Mouse (Mus musculus) thymus, postnatal 36 days (tissue): ENCODE data around the gene Magi2.

Source experiments
- DNase-seq, 2 experiments: peaks; one replicate each; pipeline ENCODE4 v3.0.0; 2022; ENCODE audit warnings: mixed read lengths in 2 of 2

Gene Magi2

GRCm38 (mm10) chr5:20620596-20621511 lies 1394.0 kb downstream of the Magi2 start:
- DNase-seq = no peak

DNA sequence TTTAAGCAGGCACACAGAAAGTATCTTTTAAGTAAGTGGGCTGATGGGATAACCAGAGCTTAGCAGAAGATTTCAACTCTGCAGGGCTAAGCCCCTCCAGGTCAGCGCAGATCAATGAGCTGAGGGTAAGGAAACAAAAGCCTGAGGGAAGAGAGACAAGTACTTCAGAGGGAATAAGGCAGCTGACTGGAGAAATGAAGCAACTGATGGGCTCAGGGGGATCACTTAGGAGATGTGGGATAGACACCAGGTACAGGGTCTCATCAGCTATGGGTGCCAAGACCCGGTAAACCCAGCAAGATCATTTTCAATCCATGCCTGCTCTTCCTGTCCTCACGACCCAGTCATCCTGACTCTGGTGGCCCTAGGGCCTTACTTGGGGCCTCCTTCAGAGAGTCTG lies 1395.6 kb downstream of the Magi2 start:
- DNase-seq = no peak

DNA sequence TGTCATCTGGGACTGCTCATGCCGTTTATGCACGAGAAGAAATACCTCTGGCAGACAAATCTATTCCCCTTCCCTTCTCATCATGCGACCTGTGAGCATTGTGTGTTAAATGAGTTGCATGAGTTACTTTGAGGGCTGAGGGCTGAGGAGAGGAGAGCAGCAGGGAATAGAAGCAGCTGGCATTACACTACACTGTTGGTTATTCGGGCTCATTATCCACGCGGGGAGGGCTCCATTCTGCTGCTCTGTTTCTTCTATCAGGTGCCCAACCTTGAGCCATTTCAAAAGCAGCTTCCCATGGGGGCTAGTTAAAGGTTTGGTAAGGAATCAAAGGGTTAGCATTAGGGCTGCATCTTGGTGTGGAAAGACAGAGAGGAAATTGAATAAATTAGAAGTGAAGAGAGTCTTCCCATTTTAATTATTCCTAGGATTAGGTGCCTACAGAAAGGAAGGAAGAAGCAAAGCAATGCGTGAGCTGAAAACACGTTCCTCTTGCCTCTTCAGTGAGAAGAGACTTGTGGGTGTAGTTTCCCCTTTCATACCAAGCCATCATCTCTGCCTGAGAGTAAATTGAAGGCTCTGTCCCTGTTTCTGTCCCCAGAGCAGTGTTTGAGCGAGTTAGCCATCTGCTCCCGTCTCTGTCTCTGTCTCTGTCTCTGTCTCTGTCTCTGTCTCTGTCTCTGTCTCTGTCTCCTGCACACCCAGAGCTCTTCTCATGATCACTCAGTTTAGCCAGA lies 1396.2 kb downstream of the Magi2 start:
- no peak for DNase-seq

DNA sequence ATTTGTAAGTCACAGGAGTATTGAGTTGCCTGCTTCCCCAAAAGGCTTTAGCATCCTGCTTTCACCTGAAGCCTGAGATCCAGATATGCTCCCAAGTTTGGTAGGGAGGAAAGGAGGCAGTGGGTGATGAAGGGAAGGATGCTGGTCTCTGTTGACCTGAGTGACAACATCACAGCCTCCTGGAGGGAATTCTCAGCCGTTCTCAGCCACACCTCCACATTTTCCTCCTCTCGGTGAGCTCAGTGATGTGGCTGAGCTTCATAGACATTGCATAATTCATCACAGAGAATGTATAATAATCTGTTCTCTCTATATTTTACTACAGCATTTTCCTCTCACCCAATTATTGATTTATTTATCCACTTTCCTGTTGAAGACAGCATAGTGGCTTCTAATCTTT lies 1398.3 kb downstream of the Magi2 start:
- no peak for DNase-seq

DNA sequence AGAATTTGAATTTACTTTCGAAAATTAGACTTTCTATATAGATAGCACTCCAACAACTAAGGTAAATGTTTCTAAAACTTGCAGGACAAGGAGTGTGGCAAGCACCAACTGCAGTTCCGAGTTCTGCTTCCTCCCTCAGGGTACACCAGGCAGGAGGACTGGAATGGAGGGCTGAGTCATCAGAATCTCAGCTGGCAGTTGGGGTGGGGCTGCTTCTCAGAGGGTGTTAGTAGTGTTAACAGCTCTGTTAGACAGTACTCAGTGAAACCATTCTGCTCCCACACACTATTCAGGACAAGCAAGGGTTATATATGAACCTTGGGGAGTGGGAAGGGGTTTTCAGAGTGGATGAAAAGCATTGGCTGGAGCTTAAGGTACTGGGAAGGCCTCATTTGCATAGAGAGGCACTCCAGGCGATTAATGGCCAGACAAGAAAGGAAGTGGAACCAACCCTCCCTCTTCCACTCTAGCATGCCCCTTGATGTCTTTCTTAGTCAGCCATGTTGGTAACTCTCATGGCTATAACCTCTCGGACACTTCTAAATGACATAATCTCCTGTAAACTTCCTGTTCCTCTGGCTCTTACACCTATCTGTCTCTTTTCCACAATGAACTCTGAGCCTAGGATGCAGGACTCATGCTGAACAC lies 1402.2 kb downstream of the Magi2 start:
- DNase-seq = no peak

DNA sequence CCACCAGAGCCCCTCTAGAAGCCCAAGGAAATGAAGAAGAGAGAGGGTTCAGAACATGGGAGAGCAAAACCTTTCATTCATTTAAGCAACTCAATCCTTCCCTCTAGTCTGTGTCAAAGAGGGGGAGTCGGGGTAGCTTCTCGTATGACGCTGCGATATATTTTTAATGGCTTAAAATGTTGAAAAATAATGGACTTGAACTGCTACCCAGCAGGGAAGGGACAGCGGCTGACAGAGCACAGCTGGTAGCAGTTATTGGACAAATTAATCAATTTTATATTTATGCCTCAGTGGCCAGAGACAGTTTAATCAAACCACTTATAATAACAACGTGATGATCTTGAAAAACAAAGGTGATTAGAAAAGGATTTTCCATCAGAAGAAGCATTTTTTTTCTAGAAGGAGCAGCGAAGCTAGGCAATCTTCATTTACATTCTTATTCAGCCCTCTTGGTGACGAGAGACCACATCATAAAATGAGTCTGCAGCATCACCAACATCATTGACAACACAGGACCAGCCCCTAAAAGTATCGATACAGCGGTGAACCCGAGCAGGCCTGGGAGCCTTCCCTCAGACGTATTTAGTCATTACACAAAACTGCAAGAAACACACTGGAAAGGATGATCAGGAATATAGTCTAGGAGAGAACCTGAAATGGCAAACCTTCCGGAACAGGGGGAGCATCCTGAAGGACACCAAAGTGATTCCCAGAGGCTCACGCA lies 1407.4 kb downstream of the Magi2 start:
- DNase-seq = no peak

DNA sequence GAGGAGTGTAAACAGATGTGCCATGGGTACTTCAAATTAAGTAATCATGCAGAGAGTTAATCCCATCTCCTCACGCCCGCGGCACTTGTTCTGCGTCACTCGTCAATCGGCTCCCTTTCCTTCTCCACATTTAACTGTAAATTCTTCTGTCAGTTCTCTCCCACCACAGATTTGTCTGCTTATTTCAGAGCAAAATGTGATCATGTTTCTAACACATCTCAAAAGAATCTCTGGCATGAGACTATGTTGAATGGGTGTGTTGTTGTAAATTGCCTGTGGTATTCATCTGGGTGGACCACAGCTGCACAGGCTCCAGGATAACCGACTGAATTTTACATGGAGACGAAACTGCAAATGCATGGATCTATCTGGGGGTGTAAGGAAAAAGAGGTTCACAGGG lies 1408.0 kb downstream of the Magi2 start:
- no peak for DNase-seq

DNA sequence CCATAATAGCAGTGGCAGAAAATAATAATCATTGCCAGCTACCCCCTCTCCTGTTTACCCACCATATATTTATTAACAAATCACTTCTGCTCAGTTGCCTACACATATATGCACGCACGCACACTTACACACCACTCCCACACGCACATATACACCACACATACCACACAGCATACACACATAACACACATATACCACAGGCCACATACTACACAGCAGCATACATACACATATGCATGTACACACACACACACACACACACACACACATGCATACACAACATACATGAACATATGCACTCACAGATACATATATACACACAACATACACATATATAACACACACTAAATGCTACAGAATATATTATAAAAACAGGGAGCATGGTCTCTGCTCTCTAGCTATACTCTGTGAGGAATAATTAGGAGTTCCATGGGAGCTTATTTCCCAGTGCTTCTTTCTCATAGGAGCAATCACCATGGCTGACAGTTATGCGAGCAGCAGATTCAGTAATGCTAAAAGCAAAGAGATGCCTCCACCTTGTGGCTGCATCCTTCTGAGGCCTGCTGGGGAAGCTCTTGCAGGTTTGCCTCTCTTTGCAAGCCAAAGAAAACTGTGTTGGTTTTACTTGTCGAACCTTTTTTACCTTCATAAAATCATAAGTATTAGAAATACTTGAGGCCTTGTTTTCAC lies 1410.6 kb downstream of the Magi2 start:
- DNase-seq = no peak

- no peak for DNase-seq
Measured at GRCm38 (mm10) chr5:20642196-20642595, 1415.4 kb downstream of the Magi2 start.

DNA sequence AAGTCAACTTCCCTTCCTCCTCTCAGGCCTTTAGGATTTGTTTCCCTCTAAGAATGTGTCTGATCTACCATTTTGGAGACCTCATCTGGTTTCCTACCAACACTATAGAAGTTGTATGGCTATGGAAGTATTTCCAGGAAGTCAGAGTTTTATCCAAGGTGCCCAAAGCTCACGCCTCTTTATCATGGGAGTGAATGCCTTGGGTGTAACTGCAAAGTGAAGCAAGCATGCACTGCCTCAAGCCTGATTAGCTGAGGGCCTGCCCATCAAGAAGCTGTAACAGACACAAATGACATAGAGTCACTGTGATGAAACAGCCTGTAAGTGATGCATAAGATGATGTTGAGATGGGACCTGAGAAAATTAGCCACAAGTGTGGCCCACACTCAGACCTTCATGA lies 1416.9 kb downstream of the Magi2 start:
- DNase-seq = no peak

DNA sequence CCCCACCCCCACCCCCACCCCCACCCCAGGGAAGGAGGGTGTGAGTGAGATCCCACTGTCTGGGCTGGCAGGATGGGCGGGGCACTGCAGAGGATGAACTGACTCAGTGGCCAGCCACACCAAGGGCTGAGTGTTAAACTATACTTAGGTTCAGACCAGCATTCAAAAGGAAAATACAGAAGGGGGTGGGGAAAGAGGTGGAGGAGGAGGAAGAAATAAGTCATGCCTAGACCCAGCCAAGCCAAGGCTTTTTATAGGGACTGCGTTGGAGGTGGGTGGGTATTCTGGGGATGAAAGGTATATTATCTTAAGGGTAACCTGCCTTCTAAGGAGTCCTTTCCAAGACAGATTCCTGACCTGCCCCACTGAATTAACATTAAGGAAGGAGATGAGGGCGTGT lies 1420.1 kb downstream of the Magi2 start:
- no peak for DNase-seq

- DNase-seq = no peak
Measured at GRCm38 (mm10) chr5:20653425-20654185, 1426.8 kb downstream of the Magi2 start.

DNA sequence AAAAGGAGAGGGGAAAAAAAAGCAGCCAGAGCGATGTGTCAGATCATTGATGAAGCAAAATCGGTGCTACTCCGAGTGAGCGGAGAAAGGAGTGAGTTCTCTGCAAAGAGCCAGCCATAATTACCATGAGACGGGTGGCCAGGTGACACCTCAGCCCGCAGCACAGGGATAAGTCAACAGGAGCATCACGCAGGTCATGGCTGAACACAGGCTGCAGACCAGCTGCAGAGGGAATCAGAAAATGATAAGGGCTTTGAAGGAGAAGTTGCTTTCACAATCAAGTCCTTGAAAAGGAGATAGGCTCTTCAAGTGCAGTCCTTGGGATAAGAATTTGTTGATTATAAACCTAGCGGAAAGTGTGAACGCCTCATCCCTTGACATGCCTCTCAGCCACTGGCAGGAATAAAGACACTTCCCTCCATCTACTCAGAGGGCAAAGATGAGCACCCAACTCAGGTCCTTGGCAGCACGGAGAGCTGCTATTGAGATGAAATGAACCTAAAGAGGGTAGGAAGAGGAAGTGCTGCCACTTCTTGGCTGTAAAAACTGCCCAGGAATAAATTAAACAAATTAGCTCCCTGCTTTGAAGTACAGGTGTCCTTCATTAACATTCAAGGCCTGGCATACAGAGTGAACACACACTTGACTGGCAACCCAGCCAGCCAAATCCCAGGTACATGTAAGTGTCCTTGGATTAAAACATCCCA lies 1428.1 kb downstream of the Magi2 start:
- no peak for DNase-seq

GRCm38 (mm10) chr5:20657056-20657455 lies 1430.2 kb downstream of the Magi2 start:
- no peak for DNase-seq

GRCm38 (mm10) chr5:20667601-20668000 lies 1440.8 kb downstream of the Magi2 start:
- DNase-seq = no peak

DNA sequence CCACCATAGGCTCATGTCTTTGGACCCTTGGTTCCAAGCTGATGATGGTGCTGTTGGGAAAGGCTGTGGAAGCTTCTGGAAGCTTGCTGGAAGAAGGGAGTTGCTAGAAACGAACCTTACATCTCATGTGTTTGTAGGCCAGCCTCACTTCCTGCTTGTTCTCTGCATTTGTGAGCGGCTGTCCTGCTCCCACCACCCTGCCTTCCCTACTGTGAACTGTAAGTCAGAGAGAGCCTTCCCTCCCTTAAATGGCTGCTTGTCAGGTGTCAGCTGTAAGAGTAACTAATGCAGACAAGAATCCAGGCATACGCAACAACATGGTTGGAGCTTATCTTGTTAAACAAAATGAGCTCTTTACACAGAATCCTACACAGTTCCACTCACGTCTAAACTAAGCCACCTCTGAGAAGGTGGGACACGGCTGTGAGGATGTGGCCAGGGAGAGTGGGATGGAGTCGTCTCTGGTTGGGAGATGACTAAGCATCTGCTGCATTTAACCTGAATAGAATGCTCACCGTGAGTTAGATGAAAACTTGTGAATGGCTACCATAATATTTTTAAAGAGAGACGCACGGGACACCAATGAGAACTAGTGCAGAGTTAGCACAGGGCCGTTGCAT lies 1442.0 kb downstream of the Magi2 start:
- no peak for DNase-seq

GRCm38 (mm10) chr5:20669456-20669855 lies 1442.6 kb downstream of the Magi2 start:
- DNase-seq = no peak

DNA sequence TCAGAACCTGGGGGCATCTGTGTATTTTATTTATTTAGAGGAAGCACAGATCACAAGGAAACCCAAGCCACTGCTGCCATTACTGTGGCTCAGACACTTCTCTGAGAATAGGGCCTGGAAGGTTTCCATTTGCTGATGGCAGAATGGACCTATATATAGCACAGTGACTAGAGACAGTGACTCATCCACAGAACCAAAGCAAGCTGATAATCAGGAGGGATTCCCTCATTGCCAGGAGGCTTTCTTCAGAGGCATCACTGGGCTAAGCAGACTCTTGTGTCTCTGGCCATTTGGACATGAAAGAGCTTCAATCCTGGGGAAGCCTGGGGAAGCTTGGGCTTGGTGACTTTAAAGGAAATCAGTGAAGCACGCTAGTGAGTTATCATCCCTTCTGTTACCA lies 1445.0 kb downstream of the Magi2 start:
- no peak for DNase-seq

DNA sequence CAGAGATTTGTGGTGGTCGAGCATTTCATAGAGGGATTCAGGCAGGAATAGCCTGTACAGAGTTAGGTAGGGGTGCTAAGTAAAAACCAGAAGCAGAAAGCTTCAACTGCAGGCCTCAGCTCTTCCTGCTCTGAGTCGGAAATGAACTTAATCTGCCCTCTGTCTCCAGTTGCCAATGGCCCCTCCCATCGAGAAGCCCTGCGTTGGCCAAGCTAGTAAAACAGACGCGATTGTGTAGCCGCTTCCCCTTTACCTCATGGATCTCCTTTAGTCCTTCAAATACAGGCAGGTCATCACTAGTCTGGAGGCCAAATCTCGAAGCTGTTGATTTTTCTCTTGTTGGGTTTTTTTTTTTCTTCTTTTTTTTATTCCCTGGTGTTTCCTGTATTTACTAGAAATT lies 1447.7 kb downstream of the Magi2 start:
- DNase-seq = no peak

- no peak for DNase-seq
Measured at GRCm38 (mm10) chr5:20675163-20675665, 1448.4 kb downstream of the Magi2 start.
